Mouse (Mus musculus): ENCODE results near the gene Sh3bp5.
A peak's percentile ranks its signal among the peaks of the same experiment; 100 is the strongest.

Gene Sh3bp5

DNA sequence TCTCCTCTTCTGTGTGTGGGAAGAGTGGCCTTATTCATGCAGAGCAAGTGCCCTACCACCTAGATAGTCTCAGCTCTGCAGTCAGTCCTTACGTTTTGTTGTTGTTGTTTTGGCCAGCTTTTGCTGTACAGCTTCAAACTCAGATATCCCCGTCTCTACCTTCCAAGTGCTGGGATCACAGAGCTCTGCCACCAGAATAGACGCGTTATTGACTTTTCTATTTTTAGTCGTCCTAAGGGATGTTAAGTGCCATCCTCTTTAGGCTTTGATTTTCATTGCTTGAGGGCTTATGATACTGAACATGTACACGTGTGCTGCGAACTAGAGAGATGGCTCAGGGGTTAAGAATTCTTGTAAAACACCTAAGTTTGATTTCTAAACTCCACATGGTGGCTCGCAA lies 92.6 kb downstream of the Sh3bp5 start:
- no peak for DNase-seq (ENCODE audit: low spot score in 2 of 2)

DNA sequence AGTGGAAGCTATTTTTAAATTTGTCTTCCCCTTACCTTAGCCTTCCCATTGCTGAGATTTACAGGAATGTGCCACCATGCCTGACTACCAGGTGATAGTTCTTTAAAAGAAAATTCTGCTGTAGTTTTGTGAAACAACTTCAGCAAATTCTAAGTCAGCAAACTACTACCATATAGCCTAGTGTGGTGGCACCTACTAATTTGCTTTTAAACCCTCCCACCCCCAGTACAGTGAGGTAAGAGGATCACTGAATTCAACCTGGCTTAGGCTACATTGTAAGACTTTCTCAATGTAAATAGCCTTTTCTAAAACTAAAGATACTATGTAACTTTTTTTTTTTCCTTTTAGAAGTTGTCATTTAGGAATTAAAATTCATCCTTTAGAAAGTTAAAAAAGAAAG lies 97.9 kb downstream of the Sh3bp5 start:
- DNase-seq (ENCODE audit: low spot score in 2 of 2) = no peak

DNA sequence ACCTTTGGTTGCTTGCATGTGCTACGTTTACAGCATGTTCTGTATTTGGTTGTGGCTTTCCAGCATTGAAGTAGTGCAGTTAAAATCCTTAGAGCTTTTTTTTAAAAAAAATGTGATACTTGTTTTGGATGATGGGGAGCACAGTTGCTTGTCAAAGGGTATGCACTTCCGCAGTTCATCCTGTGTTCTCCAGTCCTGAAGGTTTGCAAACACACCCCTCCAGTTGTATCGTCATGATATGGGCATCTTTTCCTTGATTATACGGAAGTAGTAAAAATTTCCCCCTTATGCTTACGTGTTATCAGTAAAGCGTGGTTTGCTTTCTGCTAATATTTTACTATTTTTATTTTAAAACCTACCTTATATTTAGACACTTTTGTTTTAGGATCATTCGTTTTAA lies 98.5 kb downstream of the Sh3bp5 start:
- no peak for DNase-seq (ENCODE audit: low spot score in 2 of 2)

DNA sequence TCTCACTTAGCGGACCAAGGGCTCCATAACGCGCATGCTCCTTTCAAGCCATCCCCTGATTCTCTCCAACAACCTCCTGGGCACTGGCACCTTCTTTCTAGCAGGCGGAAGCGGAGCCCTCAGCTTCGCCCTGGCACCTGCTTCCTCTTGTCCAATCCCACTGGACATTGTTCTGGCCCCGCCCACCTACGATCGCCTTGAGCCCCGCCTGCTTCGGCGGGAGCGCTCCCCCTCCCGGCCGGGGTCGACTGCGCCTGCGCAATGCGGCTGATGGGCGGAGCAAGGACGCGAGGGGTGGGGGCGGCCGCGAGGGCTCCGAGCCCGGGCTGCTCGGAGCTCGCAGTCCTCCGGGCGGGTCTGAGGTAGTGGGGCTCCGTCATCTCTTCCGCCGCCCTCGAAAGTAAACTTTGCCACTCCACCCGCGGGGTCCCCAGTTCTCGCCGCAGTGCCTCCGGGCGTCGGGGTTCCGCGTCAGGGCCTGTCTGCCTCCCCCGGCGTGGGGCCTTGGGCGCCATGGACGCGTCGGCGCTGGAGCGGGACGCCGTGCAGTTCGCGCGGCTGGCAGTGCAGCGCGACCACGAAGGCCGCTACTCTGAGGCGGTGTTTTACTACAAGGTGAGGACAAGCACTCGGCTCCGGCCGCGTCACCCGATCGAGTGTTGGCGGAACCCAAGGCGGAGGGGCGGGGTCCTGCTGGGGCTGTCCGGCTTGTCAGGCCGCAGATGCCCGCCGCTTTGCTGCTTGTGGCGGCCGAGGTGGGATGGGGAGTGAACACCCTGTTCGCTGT lies 99.3 kb downstream of the Sh3bp5 start, which contains the start of gene Capn7:
Gene Capn7 (plus strand): TSS at position 270 of the 787 bp plus-strand sequence.
- DNase-seq (ENCODE audit: low spot score in 2 of 2) = peak; percentile 93 to 97

DNA sequence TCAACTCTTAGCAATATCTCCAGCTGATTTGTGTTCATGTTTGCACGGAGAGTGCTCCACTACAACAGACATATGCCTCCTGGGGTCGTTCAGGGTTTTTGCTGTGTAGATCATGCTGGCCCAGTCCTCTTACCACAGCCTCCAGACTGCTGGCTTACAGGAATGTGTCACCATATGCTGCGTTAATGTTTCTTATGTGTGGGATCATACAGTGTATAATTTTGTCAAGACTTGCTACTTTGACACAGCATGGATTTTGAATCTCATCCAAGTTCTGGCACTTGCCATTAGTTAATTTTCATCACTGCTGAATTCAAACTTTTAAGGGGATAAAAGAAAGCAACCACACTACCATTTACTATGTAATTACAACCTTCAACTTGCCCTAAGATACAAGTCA lies 100.1 kb downstream of the Sh3bp5 start:
- no peak for DNase-seq (ENCODE audit: low spot score in 2 of 2)

DNA sequence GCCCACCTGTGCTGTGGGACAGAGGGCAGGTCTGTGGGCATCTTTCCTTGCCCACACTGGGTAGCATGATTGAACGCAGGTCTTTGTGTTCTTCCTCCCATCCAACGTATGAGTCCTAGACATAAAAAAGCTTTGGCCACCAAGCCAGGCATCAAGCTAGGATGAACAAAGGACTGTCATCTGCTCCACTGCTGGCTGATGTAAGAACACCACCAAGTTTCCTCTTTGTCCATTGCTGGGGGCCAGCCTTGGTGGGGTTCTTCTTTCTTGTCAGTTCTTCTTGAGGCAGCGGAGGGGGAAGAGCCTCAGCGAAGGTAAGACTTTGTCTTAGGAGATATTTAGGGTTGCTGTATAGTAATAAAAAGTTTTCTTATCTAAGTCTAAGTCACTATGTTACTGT lies 104.9 kb downstream of the Sh3bp5 start:
- no peak for DNase-seq (ENCODE audit: low spot score in 2 of 2)

DNA sequence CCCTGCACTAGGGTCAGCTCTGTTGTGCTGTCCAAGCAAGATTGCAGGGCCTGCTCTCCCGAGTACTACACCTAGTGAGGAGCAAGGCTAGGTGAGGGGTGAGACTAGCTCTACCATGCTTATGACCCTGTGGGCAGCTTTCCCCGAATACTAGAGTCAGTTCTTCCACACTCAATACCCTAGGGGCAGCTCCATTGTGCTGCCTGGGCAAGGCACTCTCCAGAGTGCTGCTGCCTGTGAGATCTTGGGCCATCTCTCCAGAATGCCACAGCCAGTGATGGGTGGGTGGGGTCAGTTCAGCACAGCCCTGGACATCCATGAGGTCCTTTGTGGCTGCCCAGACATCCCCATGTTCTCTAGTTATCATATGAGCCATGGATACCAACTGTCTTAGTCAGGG lies 106.1 kb downstream of the Sh3bp5 start:
- DNase-seq (ENCODE audit: low spot score in 2 of 2) = no peak

DNA sequence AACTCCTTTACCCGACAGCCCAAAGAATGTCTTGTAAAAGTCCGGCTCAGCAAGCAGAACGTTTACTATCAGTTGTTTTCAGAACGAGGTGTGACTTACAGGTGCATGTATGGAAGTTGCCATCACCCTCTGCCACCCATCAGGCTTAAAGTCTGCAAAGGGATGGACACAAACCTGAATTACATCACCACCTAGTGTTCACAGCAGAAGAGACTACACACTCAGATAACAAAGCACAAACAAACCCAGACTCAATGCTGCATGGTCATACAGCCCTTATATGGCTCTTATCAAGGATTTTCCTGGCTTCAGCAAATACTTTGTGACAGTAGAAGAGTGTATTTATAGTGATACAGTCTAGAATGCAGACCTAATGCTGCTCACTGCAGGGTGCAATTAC lies 108.2 kb downstream of the Sh3bp5 start:
- no peak for DNase-seq (ENCODE audit: low spot score in 2 of 2)

DNA sequence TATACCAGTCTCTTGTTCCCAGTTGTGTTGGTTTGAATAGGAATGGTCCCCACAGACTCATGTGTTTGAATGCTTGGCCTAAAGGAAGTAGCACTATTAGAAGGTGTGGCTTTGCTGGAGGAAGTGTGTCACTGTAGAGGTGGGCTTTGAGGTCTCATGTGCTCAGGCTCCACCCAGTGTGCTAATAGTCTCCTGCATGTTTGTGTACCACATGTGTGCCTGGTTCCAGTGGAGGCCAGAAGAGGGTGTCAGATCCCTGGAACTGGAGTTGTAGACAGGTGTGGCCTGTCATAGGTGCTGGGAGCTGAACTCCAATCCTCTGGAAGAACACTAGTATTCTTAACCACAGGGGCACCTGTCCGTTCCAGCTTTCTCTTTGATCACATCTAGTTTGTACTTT lies 108.7 kb downstream of the Sh3bp5 start:
- no peak for DNase-seq (ENCODE audit: low spot score in 2 of 2)

DNA sequence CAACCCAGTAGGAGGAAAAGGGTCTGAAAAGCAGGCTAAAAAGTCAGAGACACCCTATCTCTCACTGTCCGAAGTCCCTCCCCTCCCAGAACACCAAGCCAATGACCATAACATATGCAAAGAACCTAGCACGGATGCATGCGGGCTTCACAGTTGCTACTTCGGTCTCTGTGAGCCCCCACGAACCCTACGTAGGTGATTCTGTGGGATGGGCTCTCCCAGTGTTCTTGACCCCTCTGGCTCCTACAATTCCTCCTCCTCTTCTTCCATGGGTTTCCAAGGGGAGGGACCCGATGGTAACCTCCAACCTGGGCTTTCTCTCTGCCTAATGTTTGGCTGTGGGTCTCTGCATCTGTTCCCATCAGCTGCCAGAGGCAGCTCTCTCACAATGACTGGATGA lies 109.1 kb downstream of the Sh3bp5 start:
- no peak for DNase-seq (ENCODE audit: low spot score in 2 of 2)

DNA sequence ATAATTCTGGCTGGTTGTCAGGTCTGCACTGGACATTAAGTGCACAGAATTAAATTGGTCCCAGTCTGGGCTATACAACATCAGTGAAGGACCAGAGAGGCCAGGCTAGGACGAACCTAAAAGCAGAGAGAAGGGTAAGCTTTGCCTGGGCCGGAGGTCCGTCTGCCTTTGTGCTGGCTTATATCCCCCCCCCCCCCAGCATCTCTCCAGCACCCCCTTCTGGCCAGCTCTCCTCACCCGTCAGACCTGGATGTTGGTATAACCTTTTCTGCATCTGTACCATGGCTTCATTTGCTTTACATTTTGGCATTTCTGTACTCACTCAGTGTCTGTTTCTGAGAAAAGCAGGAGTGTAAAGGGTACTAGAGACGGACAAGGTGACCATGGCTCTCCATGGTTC lies 110.3 kb downstream of the Sh3bp5 start:
- DNase-seq (ENCODE audit: low spot score in 2 of 2) = no peak

DNA sequence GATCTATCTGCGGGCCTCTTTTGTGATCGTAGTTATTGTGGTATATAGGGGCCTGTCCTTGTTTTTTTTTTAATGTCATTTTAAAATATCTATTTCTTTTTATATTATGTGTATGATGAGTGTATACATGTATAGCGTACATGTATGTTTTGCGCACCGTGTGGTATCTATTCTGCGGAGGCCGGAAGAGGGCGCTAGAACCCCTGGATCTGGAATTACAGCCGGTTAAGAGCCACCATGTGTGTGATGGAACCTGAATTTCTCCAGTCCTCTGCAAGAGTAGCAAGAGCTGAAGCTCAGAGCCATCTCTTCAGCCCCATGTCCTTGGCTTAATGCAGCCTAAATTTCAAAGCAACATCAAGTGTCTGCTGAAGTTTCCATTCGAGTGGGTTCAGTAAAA lies 111.0 kb downstream of the Sh3bp5 start:
- DNase-seq (ENCODE audit: low spot score in 2 of 2) = no peak

DNA sequence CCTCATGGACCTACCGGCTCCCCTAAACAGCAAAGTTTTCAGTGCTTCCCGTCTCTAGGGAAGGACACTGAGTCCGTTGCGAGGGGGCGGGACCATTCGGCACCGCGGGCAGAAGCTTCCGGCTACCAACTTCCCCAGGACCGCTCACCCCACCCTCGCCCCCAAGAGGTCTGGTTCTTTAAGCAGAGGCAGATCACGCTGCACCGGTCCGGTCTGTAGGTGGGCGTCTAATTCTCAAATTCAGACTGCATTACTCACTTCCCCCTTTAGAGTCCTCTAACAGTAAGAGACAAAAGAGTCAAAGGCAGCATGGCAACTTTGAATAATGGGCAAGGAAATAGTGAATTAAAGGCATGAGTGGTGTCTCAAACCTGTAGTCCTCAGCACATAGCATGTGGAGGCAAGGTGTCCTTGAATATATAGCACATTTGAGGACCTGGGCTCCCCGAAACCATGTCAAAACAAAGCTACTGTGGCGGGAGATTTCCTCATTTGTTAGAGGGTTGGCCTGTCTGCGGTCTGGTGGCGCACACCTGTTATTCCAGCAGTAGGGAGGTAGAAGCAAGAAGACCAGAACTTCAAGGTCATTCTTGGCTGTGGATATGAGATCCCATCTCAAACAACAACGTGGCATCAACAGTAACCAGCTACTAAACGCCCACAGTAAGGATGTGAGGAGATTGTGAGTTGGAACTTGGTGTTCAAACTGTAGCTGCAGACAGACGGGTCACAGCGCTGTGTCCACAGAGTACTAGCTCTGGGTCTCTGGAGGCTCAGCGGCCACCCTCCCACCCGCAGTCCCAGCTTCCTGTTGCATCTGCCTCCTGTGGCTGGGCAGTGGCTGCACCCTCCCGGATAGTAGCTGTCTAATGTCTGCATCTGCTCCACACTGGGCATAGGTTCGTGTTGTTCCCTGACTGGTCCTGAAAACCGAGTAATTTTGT lies 111.8 kb downstream of the Sh3bp5 start, which contains the start of gene Dnah1:
Gene Dnah1 (minus strand): TSS at position 48 of the 944 bp plus-strand sequence.
- DNase-seq (ENCODE audit: low spot score in 2 of 2) = peak in 1 of 2 experiments; percentile 30

DNA sequence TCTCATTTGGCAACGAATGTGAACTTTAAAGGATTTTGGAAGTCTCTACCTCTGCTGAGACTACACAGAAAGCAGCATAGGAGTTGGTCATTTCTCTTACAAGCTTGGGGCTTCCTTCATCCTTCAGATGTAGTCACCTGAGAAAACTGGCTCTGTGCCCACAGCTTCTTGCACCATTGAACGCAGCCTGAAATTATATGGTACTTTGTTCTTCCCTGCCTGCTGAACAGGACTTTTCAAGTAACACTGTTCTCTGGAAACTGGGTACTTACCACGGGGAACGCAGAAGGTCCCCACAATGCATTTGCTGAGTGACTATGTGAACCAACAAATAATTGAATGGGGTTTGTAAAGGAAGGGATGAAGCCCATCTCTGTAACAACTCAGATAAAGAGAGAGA lies 112.7 kb downstream of the Sh3bp5 start:
- no peak for DNase-seq (ENCODE audit: low spot score in 2 of 2)

DNA sequence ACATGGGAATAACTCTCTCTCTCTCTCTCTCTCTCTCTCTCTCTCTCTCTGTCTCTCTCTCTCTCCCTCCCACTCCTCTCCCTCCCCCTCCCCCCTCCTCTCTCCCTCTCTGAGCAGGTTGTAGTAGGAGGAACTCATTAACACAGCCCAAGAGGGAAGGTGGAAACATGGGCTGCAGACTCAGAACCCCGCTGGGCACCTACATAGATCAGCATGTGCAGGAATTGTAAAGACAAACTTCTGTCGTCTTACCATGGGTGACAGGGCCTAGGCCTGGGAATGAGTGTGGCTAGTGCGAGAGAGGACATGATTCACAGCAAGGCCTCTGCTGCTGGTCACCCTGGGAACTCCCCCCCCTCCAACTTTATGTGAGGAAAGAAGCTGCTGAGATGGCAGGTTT lies 113.7 kb downstream of the Sh3bp5 start:
- no peak for DNase-seq (ENCODE audit: low spot score in 2 of 2)

DNA sequence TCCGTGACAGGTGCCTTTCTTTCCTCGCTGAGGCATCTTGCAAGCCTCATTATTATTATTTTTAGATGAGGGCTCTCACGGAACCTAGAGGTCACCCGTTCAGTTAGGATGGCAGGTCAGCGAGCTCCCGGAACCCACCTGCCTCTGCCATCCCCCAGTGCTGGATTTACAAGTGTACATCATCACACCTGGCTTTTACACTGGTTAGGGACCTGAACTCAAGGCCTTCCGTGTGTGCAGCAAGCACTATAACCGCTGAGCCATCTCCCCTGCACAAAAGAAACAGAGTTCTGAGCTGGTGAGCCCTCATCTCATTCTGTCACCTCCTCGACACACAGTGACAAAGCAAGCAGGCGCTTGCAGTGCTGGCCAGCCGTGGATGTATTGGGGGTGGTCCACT lies 114.7 kb downstream of the Sh3bp5 start:
- no peak for DNase-seq (ENCODE audit: low spot score in 2 of 2)

DNA sequence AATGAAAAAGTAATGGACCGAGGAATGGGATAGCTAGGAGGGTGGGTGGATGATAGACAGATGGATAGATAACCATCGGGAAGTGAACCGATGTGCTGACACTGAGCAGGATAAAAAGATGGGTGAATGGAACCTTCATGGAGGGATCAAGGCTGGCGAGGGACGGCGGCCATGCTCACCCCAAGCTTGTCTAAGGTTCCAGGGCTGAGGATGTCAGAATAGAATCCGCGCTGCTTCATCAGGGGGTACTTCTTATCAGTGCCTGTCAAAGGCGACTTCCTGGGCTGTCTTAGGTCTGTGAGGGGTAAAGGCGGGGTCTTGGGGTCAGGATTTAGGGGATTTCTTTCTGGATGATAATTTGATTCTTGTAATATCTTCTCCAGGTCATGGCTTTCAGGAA lies 116.3 kb downstream of the Sh3bp5 start:
- DNase-seq (ENCODE audit: low spot score in 2 of 2) = no peak

DNA sequence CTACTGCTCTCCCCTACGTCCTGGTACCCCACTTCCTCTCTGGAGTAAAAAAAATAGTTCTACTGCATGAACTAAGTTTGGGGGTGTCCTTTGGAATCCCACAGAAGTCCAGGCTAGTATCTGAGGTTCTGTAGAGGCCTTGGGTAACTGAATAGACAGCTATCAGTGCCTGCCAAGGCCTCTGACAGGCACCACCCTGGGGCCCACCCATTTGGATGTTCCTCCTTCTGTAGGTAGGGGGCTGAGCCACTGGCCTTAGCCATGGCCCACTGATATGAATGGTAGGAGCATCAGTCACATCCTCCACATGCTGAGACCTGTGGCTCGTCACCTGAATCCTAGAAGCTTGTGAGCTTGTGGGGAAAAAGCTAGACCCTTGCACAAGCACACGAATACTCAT lies 118.1 kb downstream of the Sh3bp5 start:
- no peak for DNase-seq (ENCODE audit: low spot score in 2 of 2)

DNA sequence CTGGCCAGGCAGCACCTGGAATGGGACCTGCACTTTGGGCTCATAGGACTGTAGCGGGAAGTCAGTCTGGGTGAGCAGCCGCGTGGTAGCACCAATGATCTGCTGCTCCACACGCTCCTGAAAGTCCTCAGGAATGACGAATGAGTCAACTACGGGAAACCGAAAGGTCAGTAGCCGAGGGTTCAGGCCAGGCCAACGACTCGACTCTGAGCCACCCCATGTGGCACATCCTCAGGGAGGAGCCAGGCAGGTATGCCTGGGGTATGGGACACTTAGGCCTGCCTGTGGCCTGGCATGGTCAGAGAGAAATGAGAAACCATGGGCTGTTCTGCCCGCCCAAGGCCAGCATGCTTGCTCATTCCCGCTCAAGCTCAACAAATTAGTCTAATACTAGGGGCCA lies 119.3 kb downstream of the Sh3bp5 start:
- no peak for DNase-seq (ENCODE audit: low spot score in 2 of 2)

DNA sequence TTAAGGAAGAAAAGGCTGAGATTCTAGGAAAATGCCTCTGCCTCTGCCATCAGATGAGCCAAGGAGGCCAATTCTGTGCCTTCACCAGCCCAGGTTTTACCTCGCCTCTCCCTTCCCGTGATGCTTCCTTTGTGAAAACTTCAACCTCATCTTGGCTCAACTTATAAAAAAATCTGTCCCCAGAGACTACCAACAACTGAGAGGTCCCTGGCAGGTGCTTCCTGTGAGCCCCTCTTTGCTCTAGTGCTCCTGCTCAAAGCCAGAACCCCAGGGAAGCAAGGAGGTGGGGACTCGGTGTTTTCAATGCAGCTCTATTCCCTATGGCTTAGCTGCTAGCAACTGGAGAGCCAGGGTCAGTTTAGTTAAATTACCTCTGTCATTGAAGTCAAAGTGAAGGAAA lies 122.7 kb downstream of the Sh3bp5 start:
- no peak for DNase-seq (ENCODE audit: low spot score in 2 of 2)

All from left cerebral cortex, adult 9 months (tissue).